Mouse (Mus musculus): ENCODE results near the gene Krt84. TPM values are rescaled to one million over a fixed set of nuclear protein-coding genes. Genes with fewer than 3 reads are reported as not detected.

The Krt84 gene
- polyA plus RNA-seq, 1 experiment from 2014 or later, result not detected

- Histone ChIP-seq H3K27me3 (ENCODE audit: control insufficient read depth, insufficient read depth, low read length) (peaks cover 30% of the 10 kb centered on the region), H3K4me3 (ENCODE audit: control insufficient read depth in 1 of 2, insufficient read depth in 1 of 2, low read depth in 1 of 2, low read length in 2 of 2) (no peak overlapping the region), H3K36me3 (ENCODE audit: control insufficient read depth, insufficient read depth, low read length) (no peaks in the 10 kb centered on the region), H3K27ac (replicated peaks in 1 of 2; ENCODE audit: control insufficient read depth in 1 of 2, insufficient read depth in 1 of 2, low read depth in 2 of 2, low read length in 2 of 2) (no peak overlapping the region), H3K9me3 (ENCODE audit: control insufficient read depth, low read length) (no peaks in the 10 kb centered on the region), H3K4me1 (ENCODE audit: control insufficient read depth in 2 of 2, insufficient read depth in 2 of 2, low read length in 2 of 2) (no peaks in the 10 kb centered on the region; a peak in 1 of 4 replicates), H3K9ac (ENCODE audit: low read length) (no peak overlapping the region), H3K4me2 (ENCODE audit: low read length) (no peak overlapping the region)
- ATAC-seq (ENCODE audit: insufficient number of reproducible peaks, insufficient read depth, low FRiP score, low read depth), result no peak
- 0% methylated on average over 11 of the region's 11 CpGs for WGBS
Observed at GRCm38 (mm10) chr15:101553169-101553568, 20.5 kb upstream of the Krt84 start.

DNA sequence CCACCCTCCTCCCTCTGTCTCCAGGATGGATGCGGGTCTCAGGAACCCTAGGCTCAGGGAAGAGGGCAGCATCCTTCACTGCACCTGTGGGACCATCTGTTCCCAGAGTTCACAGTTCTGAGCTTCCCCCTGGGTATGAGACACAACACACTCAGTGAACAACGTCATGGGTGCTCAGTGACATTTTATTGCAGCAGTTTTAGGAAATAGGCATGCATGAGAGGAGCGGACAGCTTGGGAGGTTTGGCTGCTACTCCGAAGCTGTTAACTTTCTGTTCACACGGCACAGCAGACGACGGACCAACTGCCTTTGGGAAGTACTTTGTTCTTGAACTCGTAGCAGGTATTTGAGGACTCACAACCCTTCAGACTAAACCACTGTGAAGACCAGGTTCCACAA, 19.6 kb upstream of the Krt84 start:
- Histone ChIP-seq H3K27me3 (ENCODE audit: control insufficient read depth, insufficient read depth, low read length) (peaks cover 30% of the 10 kb centered on the region), H3K4me3 (ENCODE audit: control insufficient read depth in 1 of 2, insufficient read depth in 1 of 2, low read depth in 1 of 2, low read length in 2 of 2) (no peak overlapping the region), H3K9me3 (ENCODE audit: control insufficient read depth, low read length) (no peaks in the 10 kb centered on the region), H3K9ac (ENCODE audit: low read length) (no peak overlapping the region), H3K27ac (replicated peaks in 1 of 2; ENCODE audit: control insufficient read depth in 1 of 2, insufficient read depth in 1 of 2, low read depth in 2 of 2, low read length in 2 of 2) (no peak overlapping the region), H3K4me1 (ENCODE audit: control insufficient read depth in 2 of 2, insufficient read depth in 2 of 2, low read length in 2 of 2) (no peaks in the 10 kb centered on the region; a peak in 1 of 4 replicates), H3K36me3 (ENCODE audit: control insufficient read depth, insufficient read depth, low read length) (no peaks in the 10 kb centered on the region), H3K4me2 (ENCODE audit: low read length) (no peak overlapping the region)
- 85% methylated on average over 8 of the region's 8 CpGs for WGBS
- no peak for ATAC-seq (ENCODE audit: insufficient number of reproducible peaks, insufficient read depth, low FRiP score, low read depth)

DNA sequence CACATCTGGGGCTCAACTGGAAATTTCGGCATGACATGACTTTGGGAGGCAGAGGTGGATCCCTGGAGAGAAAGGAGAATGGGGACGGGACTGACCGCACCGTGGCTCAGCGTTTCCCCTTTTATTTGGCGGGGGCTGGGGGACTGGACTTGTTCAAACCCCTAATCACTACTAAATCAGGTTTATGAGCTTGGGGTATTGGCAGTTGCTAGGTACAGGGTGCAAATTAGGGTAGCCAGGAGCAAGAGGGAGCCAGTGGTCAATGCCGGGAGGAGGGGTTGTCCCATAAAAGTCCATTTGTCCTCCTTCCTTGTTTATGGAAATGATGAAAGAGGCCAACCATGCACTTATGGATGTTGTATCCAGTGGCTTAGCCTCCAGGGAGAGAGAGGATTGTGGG, 17.9 kb upstream of the Krt84 start, which contains the start of gene Krt82:
Krt82 (minus strand) TSS at position 101 of the 400 bp plus-strand sequence.
- no peaks in the 10 kb centered on the region for H3K9me3 ChIP-seq (ENCODE audit: control insufficient read depth, low read length)
- H3K4me3 ChIP-seq (ENCODE audit: control insufficient read depth in 1 of 2, insufficient read depth in 1 of 2, low read depth in 1 of 2, low read length in 2 of 2), result no peak within 1 kb of the TSS
- ATAC-seq (ENCODE audit: insufficient number of reproducible peaks, insufficient read depth, low FRiP score, low read depth), result no peak
- no peak within 1 kb of the TSS for H3K4me2 ChIP-seq (ENCODE audit: low read length)
- no peaks in the 10 kb centered on the region for H3K36me3 ChIP-seq (ENCODE audit: control insufficient read depth, insufficient read depth, low read length)
- no peak within 1 kb of the TSS for H3K9ac ChIP-seq (ENCODE audit: low read length)
- peaks cover 33% of the 10 kb centered on the region for H3K27me3 ChIP-seq (ENCODE audit: control insufficient read depth, insufficient read depth, low read length)
- 84% methylated on average over 7 of the region's 7 CpGs for WGBS
- no peak within 1 kb of the TSS for H3K27ac ChIP-seq (replicated peaks in 1 of 2; ENCODE audit: control insufficient read depth in 1 of 2, insufficient read depth in 1 of 2, low read depth in 2 of 2, low read length in 2 of 2)
- no peaks in the 10 kb centered on the region; a peak in 1 of 4 replicates for H3K4me1 ChIP-seq (ENCODE audit: control insufficient read depth in 2 of 2, insufficient read depth in 2 of 2, low read length in 2 of 2)

DNA sequence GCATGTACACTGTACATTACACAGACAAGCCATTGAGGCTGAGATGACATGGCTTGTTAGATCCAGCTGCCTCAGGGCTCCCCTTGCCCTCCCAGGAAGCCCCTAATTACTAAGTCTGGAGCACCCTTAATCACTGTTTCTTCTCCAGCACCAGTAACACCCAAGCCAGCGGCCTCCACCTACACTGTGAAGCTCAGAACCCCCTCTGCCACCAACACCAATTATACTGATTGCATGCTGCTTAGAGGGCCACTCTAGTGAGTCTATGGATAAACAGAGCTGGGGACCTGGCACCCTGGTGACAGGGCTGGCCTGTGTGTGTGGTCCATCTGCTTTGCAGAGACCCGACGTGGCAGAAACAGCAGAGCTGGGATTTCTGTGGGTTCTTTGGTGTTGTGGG, 11.9 kb upstream of the Krt84 start:
- 68% methylated on average over 3 of the region's 3 CpGs for WGBS
- no peak overlapping the region for H3K27ac ChIP-seq (replicated peaks in 1 of 2; ENCODE audit: control insufficient read depth in 1 of 2, insufficient read depth in 1 of 2, low read depth in 2 of 2, low read length in 2 of 2)
- H3K9ac ChIP-seq (ENCODE audit: low read length), result no peak overlapping the region
- H3K36me3 ChIP-seq (ENCODE audit: control insufficient read depth, insufficient read depth, low read length), result no peaks in the 10 kb centered on the region
- no peak overlapping the region for H3K4me3 ChIP-seq (ENCODE audit: control insufficient read depth in 1 of 2, insufficient read depth in 1 of 2, low read depth in 1 of 2, low read length in 2 of 2)
- no peaks in the 10 kb centered on the region for H3K4me1 ChIP-seq (ENCODE audit: control insufficient read depth in 2 of 2, insufficient read depth in 2 of 2, low read length in 2 of 2)
- H3K9me3 ChIP-seq (ENCODE audit: control insufficient read depth, low read length), result no peaks in the 10 kb centered on the region
- H3K27me3 ChIP-seq (ENCODE audit: control insufficient read depth, insufficient read depth, low read length), result peaks cover 15% of the 10 kb centered on the region
- no peak for ATAC-seq (ENCODE audit: insufficient number of reproducible peaks, insufficient read depth, low FRiP score, low read depth)
- H3K4me2 ChIP-seq (ENCODE audit: low read length), result no peak overlapping the region

GRCm38 (mm10) chr15:101542543-101542942, 9.9 kb upstream of the Krt84 start:
- H3K4me3 ChIP-seq (ENCODE audit: control insufficient read depth in 1 of 2, insufficient read depth in 1 of 2, low read depth in 1 of 2, low read length in 2 of 2), result no peak overlapping the region
- no peak overlapping the region for H3K4me2 ChIP-seq (ENCODE audit: low read length)
- H3K9ac ChIP-seq (ENCODE audit: low read length), result no peak overlapping the region
- H3K9me3 ChIP-seq (ENCODE audit: control insufficient read depth, low read length), result no peaks in the 10 kb centered on the region
- no peaks in the 10 kb centered on the region for H3K4me1 ChIP-seq (ENCODE audit: control insufficient read depth in 2 of 2, insufficient read depth in 2 of 2, low read length in 2 of 2)
- H3K27ac ChIP-seq (replicated peaks in 1 of 2; ENCODE audit: control insufficient read depth in 1 of 2, insufficient read depth in 1 of 2, low read depth in 2 of 2, low read length in 2 of 2), result no peak overlapping the region
- no peak for ATAC-seq (ENCODE audit: insufficient number of reproducible peaks, insufficient read depth, low FRiP score, low read depth)
- H3K36me3 ChIP-seq (ENCODE audit: control insufficient read depth, insufficient read depth, low read length), result no peaks in the 10 kb centered on the region
- H3K27me3 ChIP-seq (ENCODE audit: control insufficient read depth, insufficient read depth, low read length), result peaks cover 8% of the 10 kb centered on the region
- WGBS, result 48% methylated on average over 9 of the region's 9 CpGs

DNA sequence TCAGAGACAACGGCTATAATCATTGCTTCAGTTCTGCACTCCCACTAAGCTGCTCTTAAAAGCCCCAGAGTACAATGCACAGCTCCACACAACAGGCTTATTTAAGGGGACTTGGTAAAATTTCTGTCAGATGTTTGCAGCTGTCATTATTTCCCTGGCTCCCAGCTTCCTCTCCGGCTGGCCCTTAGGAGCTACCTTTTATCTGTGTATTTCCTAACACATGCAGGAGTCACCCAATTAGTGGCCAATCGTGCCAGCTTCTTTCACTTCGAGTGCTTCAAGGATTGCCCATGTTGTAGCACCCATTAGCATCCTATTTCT, 5.9 kb upstream of the Krt84 start:
- H3K27ac ChIP-seq (replicated peaks in 1 of 2; ENCODE audit: control insufficient read depth in 1 of 2, insufficient read depth in 1 of 2, low read depth in 2 of 2, low read length in 2 of 2), result no peak overlapping the region
- H3K27me3 ChIP-seq (ENCODE audit: control insufficient read depth, insufficient read depth, low read length), result peaks cover 5% of the 10 kb centered on the region; the same call in 1 of the 2 replicates
- ATAC-seq (ENCODE audit: insufficient number of reproducible peaks, insufficient read depth, low FRiP score, low read depth), result no peak
- H3K4me1 ChIP-seq (ENCODE audit: control insufficient read depth in 2 of 2, insufficient read depth in 2 of 2, low read length in 2 of 2), result no peaks in the 10 kb centered on the region
- no peak overlapping the region for H3K4me3 ChIP-seq (ENCODE audit: control insufficient read depth in 1 of 2, insufficient read depth in 1 of 2, low read depth in 1 of 2, low read length in 2 of 2)
- WGBS, result 61% methylated on average over 4 of the region's 4 CpGs
- no peak overlapping the region for H3K9ac ChIP-seq (ENCODE audit: low read length)
- no peak overlapping the region for H3K4me2 ChIP-seq (ENCODE audit: low read length)
- H3K9me3 ChIP-seq (ENCODE audit: control insufficient read depth, low read length), result no peaks in the 10 kb centered on the region
- no peaks in the 10 kb centered on the region for H3K36me3 ChIP-seq (ENCODE audit: control insufficient read depth, insufficient read depth, low read length)

GRCm38 (mm10) chr15:101537864-101538579, 5.4 kb upstream of the Krt84 start:
- no peak overlapping the region for H3K4me3 ChIP-seq (ENCODE audit: control insufficient read depth in 1 of 2, insufficient read depth in 1 of 2, low read depth in 1 of 2, low read length in 2 of 2)
- H3K27me3 ChIP-seq (ENCODE audit: control insufficient read depth, insufficient read depth, low read length), result peaks cover 5% of the 10 kb centered on the region; the same call in 1 of the 2 replicates
- ATAC-seq (ENCODE audit: insufficient number of reproducible peaks, insufficient read depth, low FRiP score, low read depth), result no peak
- H3K4me2 ChIP-seq (ENCODE audit: low read length), result no peak overlapping the region
- H3K9me3 ChIP-seq (ENCODE audit: control insufficient read depth, low read length), result no peaks in the 10 kb centered on the region
- H3K9ac ChIP-seq (ENCODE audit: low read length), result no peak overlapping the region
- H3K4me1 ChIP-seq (ENCODE audit: control insufficient read depth in 2 of 2, insufficient read depth in 2 of 2, low read length in 2 of 2), result no peaks in the 10 kb centered on the region
- H3K27ac ChIP-seq (replicated peaks in 1 of 2; ENCODE audit: control insufficient read depth in 1 of 2, insufficient read depth in 1 of 2, low read depth in 2 of 2, low read length in 2 of 2), result no peak overlapping the region
- 39% methylated on average over 7 of the region's 7 CpGs for WGBS
- no peaks in the 10 kb centered on the region for H3K36me3 ChIP-seq (ENCODE audit: control insufficient read depth, insufficient read depth, low read length)

Measured in heart, embryonic 14.5 days (tissue).